Mouse (Mus musculus): Measurements from ENCODE around the gene Taok3. TPM values are rescaled to one million over a fixed set of nuclear protein-coding genes. Genes with fewer than 3 reads are reported as not detected.

The Taok3 gene
- polyA plus RNA-seq, 1 experiment from 2014 or later: 61.7 TPM

DNA sequence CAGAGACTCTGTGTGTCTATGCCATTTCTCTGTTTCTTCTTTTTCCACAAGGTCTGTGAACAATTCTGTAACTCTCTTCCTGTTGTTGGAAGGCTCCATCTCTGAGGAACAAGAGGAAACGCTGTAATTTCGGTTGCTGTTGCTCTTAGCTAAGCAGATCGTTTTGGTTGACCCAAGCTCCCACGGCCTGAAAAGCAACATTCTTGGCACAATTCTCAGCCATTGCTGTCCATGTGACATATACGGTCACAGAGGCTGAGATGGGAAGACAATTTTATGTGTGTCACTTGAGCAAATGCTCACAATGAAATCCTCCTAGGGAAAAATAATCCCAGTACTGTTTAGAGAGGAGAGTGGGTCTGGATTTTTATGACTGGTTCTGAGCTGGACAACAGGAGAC is 62.0 kb downstream of the Taok3 start:
- Histone ChIP-seq H3K36me3 (ENCODE audit: control insufficient read depth, insufficient read depth, low read length) (no peaks in the 10 kb centered on the region), H3K4me1 (ENCODE audit: control insufficient read depth, insufficient read depth, low read depth, low read length) (no peaks in the 10 kb centered on the region), H3K27ac (ENCODE audit: low read depth, low read length) (no peak overlapping the region), H3K27me3 (replicated peaks; ENCODE audit: control insufficient read depth, insufficient read depth, low read length) (no peaks in the 10 kb centered on the region), H3K4me3 (ENCODE audit: low read length) (no peak overlapping the region), H3K9me3 (ENCODE audit: control insufficient read depth, low read length) (no peaks in the 10 kb centered on the region), H3K9ac (ENCODE audit: low read depth, low read length) (no peak overlapping the region), H3K4me2 (ENCODE audit: low read length) (no peak overlapping the region)
- ATAC-seq: no peak
- 86% methylated on average over 5 of the region's 5 CpGs for WGBS

DNA sequence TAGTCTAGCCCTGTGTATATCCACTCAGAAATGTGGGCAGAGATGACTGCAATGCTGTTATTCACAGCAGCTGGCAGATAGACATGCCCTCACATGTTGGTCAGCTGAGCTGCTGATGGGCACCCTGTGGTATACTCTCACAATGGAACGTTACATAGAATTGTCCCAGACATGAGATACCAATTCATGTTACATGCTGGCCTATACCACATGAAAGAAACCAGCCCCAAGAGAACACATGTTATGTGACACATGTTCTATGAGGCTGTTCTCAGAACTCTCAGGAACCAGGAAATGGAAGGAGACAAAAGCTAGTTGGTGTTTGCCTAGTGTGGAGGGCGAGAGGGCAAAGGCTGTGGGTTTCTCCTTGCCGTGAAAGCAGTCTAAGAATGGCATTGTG is 62.5 kb downstream of the Taok3 start:
- WGBS: 73% methylated on average over 3 of the region's 3 CpGs
- Histone ChIP-seq H3K4me2 (ENCODE audit: low read length) (no peak overlapping the region), H3K27me3 (replicated peaks; ENCODE audit: control insufficient read depth, insufficient read depth, low read length) (no peaks in the 10 kb centered on the region), H3K4me1 (ENCODE audit: control insufficient read depth, insufficient read depth, low read depth, low read length) (no peaks in the 10 kb centered on the region), H3K36me3 (ENCODE audit: control insufficient read depth, insufficient read depth, low read length) (no peaks in the 10 kb centered on the region), H3K9ac (ENCODE audit: low read depth, low read length) (no peak overlapping the region), H3K4me3 (ENCODE audit: low read length) (no peak overlapping the region), H3K27ac (ENCODE audit: low read depth, low read length) (no peak overlapping the region), H3K9me3 (ENCODE audit: control insufficient read depth, low read length) (no peaks in the 10 kb centered on the region)
- ATAC-seq: no peak

DNA sequence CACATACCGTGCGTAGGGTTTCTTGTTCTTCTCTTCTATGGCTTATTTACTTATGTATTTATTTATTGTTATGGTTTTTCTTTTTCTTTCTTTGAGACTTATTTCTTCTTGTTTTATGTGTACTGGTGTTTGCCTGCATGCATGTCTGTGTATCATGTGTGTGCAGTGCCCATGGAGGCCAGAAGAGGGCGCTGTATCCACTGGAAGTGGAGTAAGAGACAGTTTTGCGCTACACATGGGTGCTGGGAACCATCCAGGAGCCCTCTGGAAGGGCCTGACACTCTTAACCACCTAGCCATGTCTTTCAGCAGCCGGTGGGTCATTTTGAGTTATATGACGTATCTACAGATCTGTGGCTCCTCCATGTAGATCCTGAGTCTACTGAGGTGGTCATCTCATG is 64.9 kb downstream of the Taok3 start:
- no peak overlapping the region for H3K27ac ChIP-seq (ENCODE audit: low read depth, low read length)
- no peak overlapping the region for H3K9ac ChIP-seq (ENCODE audit: low read depth, low read length)
- H3K4me3 ChIP-seq (ENCODE audit: low read length): no peak overlapping the region
- H3K9me3 ChIP-seq (ENCODE audit: control insufficient read depth, low read length): no peaks in the 10 kb centered on the region
- no peak overlapping the region for H3K4me2 ChIP-seq (ENCODE audit: low read length)
- no peaks in the 10 kb centered on the region for H3K36me3 ChIP-seq (ENCODE audit: control insufficient read depth, insufficient read depth, low read length)
- no peak for ATAC-seq
- 88% methylated on average over 6 of the region's 6 CpGs for WGBS
- no peaks in the 10 kb centered on the region for H3K27me3 ChIP-seq (replicated peaks; ENCODE audit: control insufficient read depth, insufficient read depth, low read length)
- H3K4me1 ChIP-seq (ENCODE audit: control insufficient read depth, insufficient read depth, low read depth, low read length): no peaks in the 10 kb centered on the region

DNA sequence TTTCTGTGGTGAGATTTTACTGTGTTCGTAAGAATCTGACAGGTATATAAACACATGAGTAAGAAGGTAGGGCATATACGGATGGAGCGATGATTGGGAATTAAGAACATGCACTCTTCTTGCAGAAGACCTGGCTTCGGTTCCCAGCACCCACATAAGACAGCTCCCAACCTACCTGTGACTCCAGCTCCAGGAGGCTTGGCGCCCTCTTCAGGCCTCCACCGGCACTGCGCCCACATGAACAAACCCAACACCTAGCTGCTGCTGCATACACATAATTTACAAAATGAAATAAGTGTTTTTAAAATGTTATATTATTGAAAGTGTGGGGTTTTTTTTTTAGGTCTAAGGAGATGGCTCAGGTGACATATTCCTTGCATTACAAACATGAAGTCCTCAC is 65.7 kb downstream of the Taok3 start:
- Histone ChIP-seq H3K4me2 (ENCODE audit: low read length) (no peak overlapping the region), H3K9ac (ENCODE audit: low read depth, low read length) (no peak overlapping the region), H3K4me3 (ENCODE audit: low read length) (no peak overlapping the region), H3K4me1 (ENCODE audit: control insufficient read depth, insufficient read depth, low read depth, low read length) (no peaks in the 10 kb centered on the region), H3K27me3 (replicated peaks; ENCODE audit: control insufficient read depth, insufficient read depth, low read length) (no peaks in the 10 kb centered on the region), H3K9me3 (ENCODE audit: control insufficient read depth, low read length) (no peaks in the 10 kb centered on the region), H3K36me3 (ENCODE audit: control insufficient read depth, insufficient read depth, low read length) (no peaks in the 10 kb centered on the region), H3K27ac (ENCODE audit: low read depth, low read length) (no peak overlapping the region)
- WGBS: 90% methylated on average over 7 of the region's 7 CpGs
- ATAC-seq: no peak

DNA sequence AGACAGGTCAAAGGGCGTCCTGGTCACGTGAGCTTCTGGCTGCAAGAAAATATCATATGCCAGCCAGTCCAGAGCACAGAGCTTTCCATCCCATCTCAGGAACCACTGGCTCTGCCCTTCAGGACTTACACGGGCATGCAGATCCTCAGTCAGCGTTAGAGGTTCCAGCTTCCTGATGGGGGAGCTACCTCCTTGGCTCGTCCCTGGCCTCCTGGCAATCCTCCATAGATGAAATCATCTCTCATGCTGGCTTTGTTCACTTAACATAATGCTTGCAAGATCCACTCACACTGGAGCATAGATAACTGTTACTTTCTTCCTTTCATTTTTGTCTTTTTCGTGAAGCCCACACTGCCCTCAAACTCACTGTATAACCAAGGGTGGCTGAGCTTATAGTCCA is 72.1 kb downstream of the Taok3 start:
- Histone ChIP-seq H3K4me2 (ENCODE audit: low read length) (no peak overlapping the region), H3K36me3 (ENCODE audit: control insufficient read depth, insufficient read depth, low read length) (no peaks in the 10 kb centered on the region), H3K27ac (ENCODE audit: low read depth, low read length) (no peak overlapping the region), H3K9ac (ENCODE audit: low read depth, low read length) (no peak overlapping the region), H3K4me1 (ENCODE audit: control insufficient read depth, insufficient read depth, low read depth, low read length) (no peaks in the 10 kb centered on the region), H3K4me3 (ENCODE audit: low read length) (no peak overlapping the region), H3K9me3 (ENCODE audit: control insufficient read depth, low read length) (no peaks in the 10 kb centered on the region; the same call in 1 of the 2 replicates), H3K27me3 (replicated peaks; ENCODE audit: control insufficient read depth, insufficient read depth, low read length) (no peaks in the 10 kb centered on the region)
- WGBS: 83% methylated on average over 6 of the region's 6 CpGs
- no peak for ATAC-seq

DNA sequence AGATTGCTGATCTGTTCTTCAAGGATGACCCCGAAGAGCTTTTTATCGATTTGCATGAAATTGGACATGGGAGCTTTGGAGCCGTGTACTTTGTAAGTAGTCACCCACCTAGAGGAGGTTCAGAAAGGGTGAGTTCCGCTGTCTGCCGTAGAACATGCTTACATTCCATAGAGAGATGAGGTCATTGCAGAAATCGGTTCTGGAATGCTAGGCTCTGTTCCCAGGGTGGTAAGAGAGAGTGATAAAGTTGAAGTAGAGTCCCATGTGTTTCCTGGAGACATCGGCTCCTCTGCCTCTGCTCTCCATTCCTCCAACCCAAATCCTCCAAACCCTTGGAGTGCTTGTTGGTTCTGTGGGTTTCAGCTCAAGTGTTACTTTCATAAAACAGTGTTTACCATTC is 73.8 kb downstream of the Taok3 start:
- H3K27ac ChIP-seq (ENCODE audit: low read depth, low read length): no peak overlapping the region

DNA sequence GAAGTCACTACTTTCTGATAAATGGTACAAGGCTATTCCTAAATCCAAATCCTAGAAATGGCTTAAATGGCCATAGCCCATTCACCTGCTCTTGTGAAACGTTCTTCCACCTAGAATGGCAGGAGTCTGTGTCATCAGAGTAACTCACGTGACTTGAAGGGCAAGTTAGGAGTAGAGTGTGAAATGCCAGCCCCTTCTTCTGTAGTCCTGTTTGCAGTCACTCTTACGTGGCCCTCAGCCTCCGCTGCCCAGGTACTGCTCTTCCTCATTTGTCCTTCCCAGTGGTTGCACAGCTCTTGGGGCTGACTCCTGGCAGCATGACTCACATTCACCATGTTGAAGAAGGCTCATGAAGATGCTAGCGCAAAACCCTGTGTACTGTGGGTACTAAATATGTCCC is 74.7 kb downstream of the Taok3 start:
- WGBS: 95% methylated on average over 5 of the region's 5 CpGs
- Histone ChIP-seq H3K4me3 (ENCODE audit: low read length) (no peak overlapping the region), H3K4me2 (ENCODE audit: low read length) (no peak overlapping the region), H3K9ac (ENCODE audit: low read depth, low read length) (no peak overlapping the region), H3K36me3 (ENCODE audit: control insufficient read depth, insufficient read depth, low read length) (peaks cover 4% of the 10 kb centered on the region; the same call in 1 of the 2 replicates), H3K27me3 (replicated peaks; ENCODE audit: control insufficient read depth, insufficient read depth, low read length) (no peaks in the 10 kb centered on the region), H3K27ac (ENCODE audit: low read depth, low read length) (no peak overlapping the region), H3K4me1 (ENCODE audit: control insufficient read depth, insufficient read depth, low read depth, low read length) (no peaks in the 10 kb centered on the region), H3K9me3 (ENCODE audit: control insufficient read depth, low read length) (no peaks in the 10 kb centered on the region; the same call in 1 of the 2 replicates)
- no peak for ATAC-seq

More for the DNA sequence above, 73.8 kb downstream of the Taok3 start:
- Histone ChIP-seq H3K27me3 (replicated peaks; ENCODE audit: control insufficient read depth, insufficient read depth, low read length) (no peaks in the 10 kb centered on the region), H3K4me1 (ENCODE audit: control insufficient read depth, insufficient read depth, low read depth, low read length) (no peaks in the 10 kb centered on the region), H3K9ac (ENCODE audit: low read depth, low read length) (no peak overlapping the region), H3K9me3 (ENCODE audit: control insufficient read depth, low read length) (no peaks in the 10 kb centered on the region; the same call in 1 of the 2 replicates), H3K4me3 (ENCODE audit: low read length) (no peak overlapping the region), H3K4me2 (ENCODE audit: low read length) (no peak overlapping the region), H3K36me3 (ENCODE audit: control insufficient read depth, insufficient read depth, low read length) (peaks cover 4% of the 10 kb centered on the region; the same call in 1 of the 2 replicates)
- no peak for ATAC-seq
- WGBS: 94% methylated on average over 7 of the region's 7 CpGs

DNA sequence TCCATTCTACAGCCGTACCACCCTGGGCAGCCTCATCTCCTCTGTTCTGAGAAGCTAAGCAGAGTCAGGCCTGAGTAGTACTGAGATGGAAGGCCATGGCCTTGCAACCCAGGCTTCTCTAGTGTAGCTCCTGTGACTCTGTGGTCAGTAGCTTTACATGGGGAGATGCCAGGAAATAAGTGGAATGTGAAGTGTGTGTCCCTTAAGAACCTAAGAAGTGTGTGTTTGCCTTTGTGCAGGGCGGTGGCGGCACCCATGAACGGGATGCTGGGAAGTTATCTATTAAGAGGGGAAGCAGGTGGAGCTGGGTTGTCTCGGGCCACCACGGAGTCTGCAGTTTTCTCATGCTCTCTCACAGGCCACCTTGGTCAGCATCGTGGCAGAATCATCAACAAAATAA is 76.6 kb downstream of the Taok3 start:
- Histone ChIP-seq H3K36me3 (ENCODE audit: control insufficient read depth, insufficient read depth, low read length) (peaks cover 4% of the 10 kb centered on the region; the same call in 1 of the 2 replicates), H3K4me3 (ENCODE audit: low read length) (no peak overlapping the region), H3K4me1 (ENCODE audit: control insufficient read depth, insufficient read depth, low read depth, low read length) (no peaks in the 10 kb centered on the region), H3K9me3 (ENCODE audit: control insufficient read depth, low read length) (no peaks in the 10 kb centered on the region; the same call in 1 of the 2 replicates), H3K27ac (ENCODE audit: low read depth, low read length) (no peak overlapping the region), H3K4me2 (ENCODE audit: low read length) (no peak overlapping the region), H3K9ac (ENCODE audit: low read depth, low read length) (no peak overlapping the region), H3K27me3 (replicated peaks; ENCODE audit: control insufficient read depth, insufficient read depth, low read length) (no peaks in the 10 kb centered on the region)
- WGBS: 93% methylated on average over 7 of the region's 7 CpGs
- no peak for ATAC-seq

DNA sequence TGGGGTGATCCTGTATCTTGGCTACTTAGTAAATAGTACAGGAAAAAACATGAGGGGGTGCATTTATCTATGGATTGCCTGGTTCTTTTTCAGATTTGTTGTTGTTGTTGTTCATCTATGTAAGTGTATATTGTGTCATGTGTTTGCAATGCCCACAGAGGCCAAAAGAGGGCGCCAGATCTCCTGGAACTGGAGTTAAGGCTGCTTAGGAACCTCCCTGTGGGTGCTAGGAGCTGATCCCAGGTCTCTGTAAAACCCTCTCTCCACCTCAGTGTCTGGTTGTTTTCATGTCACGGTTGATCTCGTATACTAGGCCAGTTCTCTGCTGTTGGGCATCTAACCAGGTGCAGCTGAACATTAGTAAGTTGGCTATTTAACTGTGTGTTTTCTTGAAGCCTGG is 78.5 kb downstream of the Taok3 start:
- Histone ChIP-seq H3K9ac (ENCODE audit: low read depth, low read length) (no peak overlapping the region), H3K27ac (ENCODE audit: low read depth, low read length) (no peak overlapping the region), H3K4me3 (ENCODE audit: low read length) (no peak overlapping the region), H3K27me3 (replicated peaks; ENCODE audit: control insufficient read depth, insufficient read depth, low read length) (no peaks in the 10 kb centered on the region), H3K4me1 (ENCODE audit: control insufficient read depth, insufficient read depth, low read depth, low read length) (no peaks in the 10 kb centered on the region), H3K4me2 (ENCODE audit: low read length) (no peak overlapping the region), H3K36me3 (ENCODE audit: control insufficient read depth, insufficient read depth, low read length) (peaks cover 6% of the 10 kb centered on the region; the same call in 1 of the 2 replicates), H3K9me3 (ENCODE audit: control insufficient read depth, low read length) (no peaks in the 10 kb centered on the region)
- ATAC-seq: no peak
- WGBS: 68% methylated on average over 3 of the region's 3 CpGs

DNA sequence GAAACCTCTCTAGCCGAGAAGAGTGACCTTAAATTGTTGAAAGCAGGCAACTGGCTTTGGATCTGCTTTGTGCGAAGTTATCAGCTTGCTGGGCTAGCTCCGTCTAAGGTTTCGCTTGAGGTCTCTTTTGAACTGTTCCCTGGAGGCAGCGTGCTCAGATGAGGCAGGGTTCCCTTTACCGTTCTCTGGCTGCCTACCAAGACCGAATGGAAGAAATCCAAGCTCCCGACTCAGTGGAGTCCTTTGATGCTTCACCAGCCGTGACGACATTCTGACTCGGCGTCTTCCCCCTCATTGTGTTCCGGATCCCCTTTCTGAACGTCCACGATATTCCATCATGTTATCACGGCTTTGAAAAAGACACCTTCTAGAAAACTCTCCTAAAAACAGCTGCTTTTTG is 87.4 kb downstream of the Taok3 start:
- H3K27ac ChIP-seq (ENCODE audit: low read depth, low read length): no peak overlapping the region
- no peak for ATAC-seq
- H3K4me1 ChIP-seq (ENCODE audit: control insufficient read depth, insufficient read depth, low read depth, low read length): no peaks in the 10 kb centered on the region
- WGBS: 55% methylated on average over 16 of the region's 16 CpGs
- peaks cover 5% of the 10 kb centered on the region; the same call in 1 of the 2 replicates for H3K9me3 ChIP-seq (ENCODE audit: control insufficient read depth, low read length)
- H3K27me3 ChIP-seq (replicated peaks; ENCODE audit: control insufficient read depth, insufficient read depth, low read length): no peaks in the 10 kb centered on the region
- H3K36me3 ChIP-seq (ENCODE audit: control insufficient read depth, insufficient read depth, low read length): peaks cover 13% of the 10 kb centered on the region
- no peak overlapping the region for H3K9ac ChIP-seq (ENCODE audit: low read depth, low read length)
- H3K4me2 ChIP-seq (ENCODE audit: low read length): no peak overlapping the region
- no peak overlapping the region for H3K4me3 ChIP-seq (ENCODE audit: low read length)

Data from hindbrain, embryonic 16.5 days (tissue).